Mouse (Mus musculus): ENCODE results near the gene Scaf1.

DNA sequence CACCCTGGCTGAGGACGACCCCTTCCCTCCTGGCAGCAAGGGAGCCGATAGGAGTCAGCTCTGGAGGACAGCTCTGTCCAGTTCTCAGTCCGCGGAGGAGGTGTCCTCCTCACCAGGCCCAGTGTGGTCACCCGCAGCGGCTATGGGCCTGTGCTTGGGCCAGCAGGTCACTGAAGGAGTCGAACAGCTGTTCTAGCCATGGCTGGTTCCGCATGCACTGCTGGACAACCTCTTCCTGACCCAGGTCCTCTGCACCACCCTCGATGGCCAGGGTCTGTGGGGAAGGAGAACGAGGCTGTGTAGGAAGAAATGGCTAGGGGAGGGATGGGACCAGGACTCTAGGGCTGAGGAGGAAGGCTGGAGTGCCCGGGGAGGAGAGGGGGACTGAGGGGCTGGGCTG lies 12.2 kb upstream of the Scaf1 start:
- TF ChIP-seq CTCF (IDR thresholded peaks at IDR 0.05; ENCODE audit: borderline replicate concordance, insufficient read depth, low read length) = no peak
- no peak for TF ChIP-seq POLR2A (IDR thresholded peaks at IDR 0.05; ENCODE audit: low read depth, low read length)

Measured in embryonic fibroblast, embryonic 13.5 days (primary cell).